Mouse (Mus musculus) erythroblast, adult 5-6 weeks (primary cell): ENCODE results near the gene Gm5890. TPM values are rescaled to one million over a fixed set of nuclear protein-coding genes. Genes with fewer than 3 reads are reported as not detected.
"Not testable (repeated sequence)": the region's sequence is repeated elsewhere in the genome, so short reads cannot be mapped to it uniquely, and the experiment has no call there.

Source experiments
- ATAC-seq: replicated peaks from 2 replicates; pipeline ENCODE4 v1.8.0; 2016; ENCODE audit warnings: moderate number of reproducible peaks, mild to moderate bottlenecking, moderate TSS enrichment, inconsistent platforms; ENCODE audit not compliant: poor library complexity, low FRiP score, severe bottlenecking
- total RNA-seq, 2 experiments: library from RNA; stranded (forward) in 1 of 2; stranded (reverse) in 1 of 2; fragments of 150-400 nt in 1 of 2; fragments of 200-764, 138-1000 nt in 1 of 2; gene quantifications; 2 replicates each; pipeline versions ENCODE4 v1.2.3 to v1.2.4; 2015 to 2017; ENCODE audit warnings: low replicate concordance in 2 of 2

The Gm5890 gene
- not detected in 2 replicates for total RNA-seq (2015; ENCODE audit: low replicate concordance)
- total RNA-seq (2017; ENCODE audit: low replicate concordance): not detected in 2 replicates

- ATAC-seq: not testable (repeated sequence)
Observed at GRCm38 (mm10) chr7:20262734-20263133, at the start of gene Gm5890. Gene Gm5890, minus strand, starts transcription at chr7:20262834.

GRCm38 (mm10) chr7:20233728-20234127 lies 28.9 kb downstream of the Gm5890 start, which contains the start of gene Gm4498:
Gene Gm4498, minus strand, starts transcription at chr7:20233828.
- ATAC-seq: not testable (repeated sequence)

Other genes starting within 250 kb of the Gm5890 start
- not detected in 2 replicates for gene Vmn1r91, start 163.2 kb downstream of the Gm5890 start, total RNA-seq (2015; ENCODE audit: low replicate concordance)
- gene Vmn1r91, start 163.2 kb downstream of the Gm5890 start, total RNA-seq (2017; ENCODE audit: low replicate concordance): not detected in 2 replicates
- not detected in 2 replicates for gene Gm16442, start 140.3 kb downstream of the Gm5890 start, total RNA-seq (2015; ENCODE audit: low replicate concordance)
- not detected in 2 replicates for gene Gm16442, start 140.3 kb downstream of the Gm5890 start, total RNA-seq (2017; ENCODE audit: low replicate concordance)
- gene Vmn1r93, start 123.7 kb downstream of the Gm5890 start, total RNA-seq (2015; ENCODE audit: low replicate concordance): not detected in 2 replicates
- not detected in 2 replicates for gene Vmn1r93, start 123.7 kb downstream of the Gm5890 start, total RNA-seq (2017; ENCODE audit: low replicate concordance)
- gene Vmn1r94, start 94.5 kb downstream of the Gm5890 start, total RNA-seq (2015; ENCODE audit: low replicate concordance): not detected in 2 replicates
- gene Vmn1r94, start 94.5 kb downstream of the Gm5890 start, total RNA-seq (2017; ENCODE audit: low replicate concordance): not detected in 2 replicates
- not detected in 2 replicates for gene Vmn1r95, start 69.1 kb downstream of the Gm5890 start, total RNA-seq (2015; ENCODE audit: low replicate concordance)
- not detected in 2 replicates for gene Vmn1r95, start 69.1 kb downstream of the Gm5890 start, total RNA-seq (2017; ENCODE audit: low replicate concordance)
- not detected in 2 replicates for gene Gm6164, start 57.2 kb downstream of the Gm5890 start, total RNA-seq (2015; ENCODE audit: low replicate concordance)
- gene Gm6164, start 57.2 kb downstream of the Gm5890 start, total RNA-seq (2017; ENCODE audit: low replicate concordance): not detected in 2 replicates
- gene Gm4498, start 29.0 kb downstream of the Gm5890 start, total RNA-seq (2015; ENCODE audit: low replicate concordance): not detected in 2 replicates
- gene Gm4498, start 29.0 kb downstream of the Gm5890 start, total RNA-seq (2017; ENCODE audit: low replicate concordance): not detected in 2 replicates
- gene Gm4133, start 71.2 kb upstream of the Gm5890 start, total RNA-seq (2015; ENCODE audit: low replicate concordance): not detected in 2 replicates
- gene Gm4133, start 71.2 kb upstream of the Gm5890 start, total RNA-seq (2017; ENCODE audit: low replicate concordance): not detected in 2 replicates
- not detected in 2 replicates for gene Gm5728, start 112.6 kb upstream of the Gm5890 start, total RNA-seq (2015; ENCODE audit: low replicate concordance)
- not detected in 2 replicates for gene Gm5728, start 112.6 kb upstream of the Gm5890 start, total RNA-seq (2017; ENCODE audit: low replicate concordance)
- not detected in 2 replicates for gene Vmn1r100, start 155.1 kb upstream of the Gm5890 start, total RNA-seq (2015; ENCODE audit: low replicate concordance)
- not detected in 2 replicates for gene Vmn1r100, start 155.1 kb upstream of the Gm5890 start, total RNA-seq (2017; ENCODE audit: low replicate concordance)
- not detected in 2 replicates for gene Vmn1r101, start 179.8 kb upstream of the Gm5890 start, total RNA-seq (2015; ENCODE audit: low replicate concordance)
- not detected in 2 replicates for gene Vmn1r101, start 179.8 kb upstream of the Gm5890 start, total RNA-seq (2017; ENCODE audit: low replicate concordance)
- not detected in 2 replicates for gene Gm10670, start 212.1 kb upstream of the Gm5890 start, total RNA-seq (2015; ENCODE audit: low replicate concordance)
- gene Gm10670, start 212.1 kb upstream of the Gm5890 start, total RNA-seq (2017; ENCODE audit: low replicate concordance): not detected in 2 replicates
- gene Vmn1r103, start 247.7 kb upstream of the Gm5890 start, total RNA-seq (2015; ENCODE audit: low replicate concordance): not detected in 2 replicates
- not detected in 2 replicates for gene Vmn1r103, start 247.7 kb upstream of the Gm5890 start, total RNA-seq (2017; ENCODE audit: low replicate concordance)